8 mouse cellular contexts compared by ENCODE assay signal in the genomic region with DNA sequence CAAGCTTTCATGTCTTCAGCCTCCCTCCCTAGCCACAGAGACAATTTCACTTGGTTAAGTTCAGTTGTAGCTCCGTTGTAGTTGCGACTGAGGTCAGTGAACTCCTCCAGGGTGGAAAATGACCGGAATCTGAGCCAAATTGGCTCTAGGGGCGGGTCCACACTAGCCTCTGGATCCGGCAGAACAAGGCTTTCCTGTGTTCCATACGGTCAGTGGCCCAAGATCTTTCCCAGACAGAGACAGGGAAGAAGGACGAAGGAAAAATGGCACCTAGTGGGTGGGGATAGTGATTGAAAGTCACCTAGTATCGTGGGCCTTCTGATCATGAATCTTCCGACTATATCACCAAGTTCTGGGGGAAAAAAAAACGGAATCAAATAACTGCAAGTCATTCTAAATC. TPM values are rescaled to one million over a fixed set of nuclear protein-coding genes. Genes with fewer than 3 reads are reported as not detected.
A peak's percentile ranks its signal among the peaks of the same experiment; 100 is the strongest.
DNase-seq lines count a peak whose midpoint lies in the region; ATAC-seq and TF ChIP-seq lines count a peak whose summit lies in the region.

No protein-coding gene starts in this region.

- peak overlapping the region; percentile 93 for H3K4me3 ChIP-seq in liver, adult 2 months (ENCODE audit: insufficient read depth, low read depth, low read length)
- H3K4me3 ChIP-seq in heart, postnatal 0 days (ENCODE audit: low read depth, low read length): peak overlapping the region; percentile 98
- H3K4me3 ChIP-seq in midbrain, embryonic 11.5 days (ENCODE audit: low read depth, low read length): peak overlapping the region; percentile 84; the same call in 1 of the 2 replicates

- TF ChIP-seq EP300 in heart, postnatal 0 days (IDR thresholded peaks at IDR 0.05; ENCODE audit: low read depth): no peak

- no peaks in the 10 kb centered on the region for H3K27me3 ChIP-seq in liver, adult 2 months (ENCODE audit: control insufficient read depth, insufficient read depth, low read length)
- H3K27me3 ChIP-seq in heart, postnatal 0 days (ENCODE audit: control insufficient read depth, insufficient read depth, low read length): no peaks in the 10 kb centered on the region
- peaks cover 13% of the 10 kb centered on the region for H3K27me3 ChIP-seq in midbrain, embryonic 11.5 days (ENCODE audit: control insufficient read depth, insufficient read depth, low read length)

- no peak for TF ChIP-seq POLR2A in liver, adult 2 months (IDR thresholded peaks at IDR 0.05; ENCODE audit: extremely low read depth, insufficient read depth, low read length)

- peaks cover 15% of the 10 kb centered on the region; the same call in 1 of the 2 replicates for H3K79me2 ChIP-seq in liver, adult 2 months (ENCODE audit: control insufficient read depth, insufficient read depth, low read length)

- H3K9ac ChIP-seq in liver, adult 2 months (ENCODE audit: low read depth, low read length): no peak overlapping the region
- H3K9ac ChIP-seq in heart, postnatal 0 days (replicated peaks; ENCODE audit: low read depth, low read length): no peak overlapping the region
- peak overlapping the region; percentile 91; the same call in 1 of the 2 replicates for H3K9ac ChIP-seq in midbrain, embryonic 11.5 days (ENCODE audit: low read length)

- TF ChIP-seq CTCF in liver, adult 2 months (IDR thresholded peaks at IDR 0.05; ENCODE audit: low read depth, low read length): no peak
- no peak for TF ChIP-seq CTCF in heart, postnatal 0 days (IDR thresholded peaks at IDR 0.05; ENCODE audit: low read depth)

- H3K36me3 ChIP-seq in liver, adult 2 months (ENCODE audit: control insufficient read depth, insufficient read depth, low read length): no peaks in the 10 kb centered on the region
- no peaks in the 10 kb centered on the region for H3K36me3 ChIP-seq in heart, postnatal 0 days (replicated peaks; ENCODE audit: control insufficient read depth, insufficient read depth, low read length)
- no peaks in the 10 kb centered on the region for H3K36me3 ChIP-seq in midbrain, embryonic 11.5 days (ENCODE audit: control insufficient read depth, insufficient read depth, low read length)

- H3K27ac ChIP-seq in liver, adult 2 months (replicated peaks; ENCODE audit: insufficient read depth, low read depth, low read length): peak overlapping the region; percentile 5; the same call in 1 of the 2 replicates
- H3K27ac ChIP-seq in heart, postnatal 0 days (ENCODE audit: low read depth): no peak overlapping the region
- no peak overlapping the region for H3K27ac ChIP-seq in midbrain, embryonic 11.5 days (ENCODE audit: low read depth, low read length)

- no peak for ATAC-seq in heart, postnatal 0 days (ENCODE audit: insufficient read depth, low read depth)
- ATAC-seq in midbrain, embryonic 11.5 days (ENCODE audit: low FRiP score): no peak

- DNase-seq in liver, adult 2 months (ENCODE audit: extremely low read depth, low read depth, low spot score): peak; percentile 73
- DNase-seq in liver: no peak
- no peak for DNase-seq in heart, postnatal 0 days (ENCODE audit: low spot score)
- peak; percentile 65 for DNase-seq in kidney, postnatal 14 days
- no peak for DNase-seq in midbrain, embryonic 11.5 days (ENCODE audit: low spot score, missing footprints)
- DNase-seq in thymus, postnatal 10 days (ENCODE audit: low spot score in 2 of 2): no peak
- DNase-seq in thymus, postnatal 25 days: no peak
- no peak for DNase-seq in spleen, postnatal 14 days (ENCODE audit: low spot score in 2 of 2)

- H3K9me3 ChIP-seq in heart, postnatal 0 days (replicated peaks; ENCODE audit: control insufficient read depth, low read length): no peaks in the 10 kb centered on the region
- no peaks in the 10 kb centered on the region for H3K9me3 ChIP-seq in midbrain, embryonic 11.5 days (ENCODE audit: control insufficient read depth, low read length)

- H3K4me1 ChIP-seq in liver, adult 2 months (ENCODE audit: control insufficient read depth, insufficient read depth, low read length): peaks cover 7% of the 10 kb centered on the region
- H3K4me1 ChIP-seq in heart, postnatal 0 days (ENCODE audit: control insufficient read depth, insufficient read depth): peaks cover 13% of the 10 kb centered on the region
- 0 out of 2 replicates have a peak, but pooled peaks cover 6% of the 10 kb centered on the region for H3K4me1 ChIP-seq in midbrain, embryonic 11.5 days (ENCODE audit: control insufficient read depth, insufficient read depth, low read length)

- WGBS in liver, adult 2 months: 17% methylated on average over 10 of the region's 10 CpGs
- WGBS in heart, postnatal 0 days: 35% methylated on average over 10 of the region's 10 CpGs
- 21% methylated on average over 10 of the region's 10 CpGs for WGBS in midbrain, embryonic 11.5 days

- H3K4me2 ChIP-seq in heart, postnatal 0 days (ENCODE audit: low read depth, low read length): peak overlapping the region; percentile 81
- H3K4me2 ChIP-seq in midbrain, embryonic 11.5 days: peak overlapping the region; percentile 91

RNA-seq across cellular contexts. Expression of a gene that starts 0.5 kb away (rescaled TPM):
- 4.2 and 6.1 TPM in 2 replicates for total RNA-seq in liver, adult 2 months (2014; rRNA removed)
- polyA plus RNA-seq in liver, adult 2 months (2012; rRNA removed): 6.4 and 8.6 TPM in 2 replicates
- total RNA-seq in heart, postnatal 0 days (2014; rRNA removed; ENCODE audit: low replicate concordance): 14.9 and 27.9 TPM in 2 replicates
- polyA plus RNA-seq in heart, postnatal 0 days (2015; fragmentation: Nextera tagmentation; extraction: Ambion mirVana): 4.8 and 5.4 TPM in 2 replicates
- 21.7 and 22.4 TPM in 2 replicates for polyA plus RNA-seq in midbrain, embryonic 11.5 days (2014; fragmentation: Nextera tagmentation; extraction: Ambion mirVana)

Comparison
In these comparisons a context has a peak if more than half of its experiments do, and no peak if none do; other contexts are left out.
1. DNase-seq: peak in liver, adult 2 months (single experiment) and kidney, postnatal 14 days (single experiment); none in liver (single experiment), heart, postnatal 0 days (single experiment), midbrain, embryonic 11.5 days (single experiment), thymus, postnatal 10 days (0 of 2), thymus, postnatal 25 days (single experiment) and spleen, postnatal 14 days (0 of 2).
2. Peak in every context shown above with its lines, with median percentiles within 50 percentile points of each other: H3K4me3 ChIP-seq.